Mouse (Mus musculus) liver, embryonic 14.5 days (tissue): Measurements from ENCODE around the gene Sdhaf2. TPM values are rescaled to one million over a fixed set of nuclear protein-coding genes. Genes with fewer than 3 reads are reported as not detected.
A peak's percentile ranks its signal among the peaks of the same experiment; 100 is the strongest.

Experiments
- ATAC-seq: fragments of 200-750 bp; cut with Nextera tagmentation; 2 replicates; pipeline ENCODE4 v1.8.0; 2017; ENCODE audit warnings: moderate number of reproducible peaks, mild to moderate bottlenecking, moderate library complexity; ENCODE audit not compliant: insufficient read depth
- DNase-seq, 3 experiments: peaks; one replicate each; pipeline ENCODE4 v3.0.0-alpha.2; 2012 to 2013; ENCODE audit warnings: low read depth in 3 of 3, low spot score in 3 of 3
- H3K27ac ChIP-seq: fragments of 300-500 bp; sonication (generic); 2 replicates; pipeline ENCODE4 v1.5.1; 2014; ENCODE audit warnings: moderate library complexity, mild to moderate bottlenecking, control low read depth, inconsistent platforms
- H3K27me3 ChIP-seq: fragments of 300-500 bp; sonication (generic); 2 replicates; pipeline ENCODE4 v1.6.1; 2014; ENCODE audit warnings: mild to moderate bottlenecking, low read length, moderate library complexity; ENCODE audit not compliant: control insufficient read depth, insufficient read depth
- H3K36me3 ChIP-seq: fragments of 300-500 bp; sonication (generic); replicated peaks from 2 replicates; pipeline ENCODE4 v1.6.1; 2014; ENCODE audit warnings: low read depth; ENCODE audit not compliant: control insufficient read depth, insufficient read depth
- H3K4me1 ChIP-seq, 2 experiments: fragments of 200-500 bp in 1 of 2; fragments of 300-500 bp in 1 of 2; sonication (generic) in 1 of 2; replicated peaks; 2 replicates each; pipeline ENCODE4 v1.6.1; 2012 to 2014; ENCODE audit warnings: antibody characterized with exemption in 1 of 2, inconsistent platforms in 1 of 2, low read length in 1 of 2; ENCODE audit not compliant: control insufficient read depth in 2 of 2, insufficient read depth in 2 of 2
- H3K4me2 ChIP-seq: fragments of 300-500 bp; sonication (generic); 2 replicates; pipeline ENCODE4 v1.6.1; 2014; ENCODE audit warnings: low read depth, mild to moderate bottlenecking, control low read depth, moderate library complexity
- H3K4me3 ChIP-seq, 2 experiments: fragments of 200-500 bp in 1 of 2; fragments of 300-500 bp in 1 of 2; sonication (generic) in 1 of 2; 2 replicates each; pipeline ENCODE4 v1.5.1; 2012 to 2014; ENCODE audit warnings: low read depth in 2 of 2, low read length in 2 of 2, mild to moderate bottlenecking in 2 of 2, control low read depth in 1 of 2, inconsistent platforms in 1 of 2, moderate library complexity in 1 of 2; ENCODE audit not compliant: insufficient read depth in 1 of 2
- H3K9ac ChIP-seq: fragments of 300-500 bp; sonication (generic); replicated peaks from 2 replicates; pipeline ENCODE4 v1.6.1; 2014; ENCODE audit warnings: mild to moderate bottlenecking, control low read depth, moderate library complexity
- H3K9me3 ChIP-seq: fragments of 300-500 bp; sonication (generic); 2 replicates; pipeline ENCODE4 v1.6.1; 2016; ENCODE audit warnings: low read length, mixed read lengths; ENCODE audit not compliant: control insufficient read depth
- CTCF ChIP-seq: IDR thresholded peaks from 2 replicates; pipeline ENCODE4 v1.5.1; 2016; ENCODE audit warnings: antibody characterized with exemption, low read depth, control low read depth
- EP300 ChIP-seq: IDR thresholded peaks from 2 replicates; pipeline ENCODE4 v1.6.1; 2016; ENCODE audit warnings: antibody characterized with exemption, low read depth
- WGBS: fragments of 180-500 bp; shearing (Covaris S2); extraction: QIAGEN DNeasy Blood & Tissue Kit; methylation state at CpG from one replicate; pipeline ENCODE4 v1.1.7; 2014; ENCODE audit not compliant: insufficient replicate concordance; 5-methylcytosine and 5-hydroxymethylcytosine counted together
- polyA plus RNA-seq, 2 experiments: library from polyadenylated mRNA; depleted of rRNA in 1 of 2; stranded (reverse) in 1 of 2; unstranded in 1 of 2; fragments of >200 nt; fragmentation: Nextera tagmentation in 1 of 2; extraction: Ambion mirVana in 1 of 2; gene quantifications; 2 replicates each; pipeline versions ENCODE4 v1.2.1 to v1.2.3; 2012 to 2014

Gene Sdhaf2
- polyA plus RNA-seq, 2 experiments = 20.5 to 26.9 TPM

DNA sequence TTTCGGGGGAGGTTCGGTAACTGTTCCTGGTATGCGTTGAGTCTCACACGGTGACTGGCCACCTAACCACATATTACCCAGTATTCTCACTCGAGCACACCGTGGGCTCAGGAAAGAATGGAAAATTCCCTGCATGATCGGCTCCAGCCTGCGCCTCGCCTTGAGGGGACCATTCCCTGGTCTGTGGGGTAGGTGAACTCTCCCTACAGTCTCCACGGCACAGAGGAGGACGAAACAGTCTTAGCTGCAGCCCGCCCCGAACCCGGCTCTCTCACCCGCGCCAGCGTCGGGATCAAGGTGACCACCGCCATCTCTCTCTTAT lies 1.2 kb downstream of the Sdhaf2 start:
- no peak for ATAC-seq
- H3K9me3 ChIP-seq = no peaks in the 10 kb centered on the region
- H3K4me3 ChIP-seq = peak overlapping the region; percentile 96 to 98
- H3K4me1 ChIP-seq = peaks cover 28 to 29% of the 10 kb centered on the region in 2 experiments
- under 1% methylated on average over 19 of the region's 19 CpGs for WGBS
- H3K36me3 ChIP-seq = peaks cover 12% of the 10 kb centered on the region
- H3K27me3 ChIP-seq = no peaks in the 10 kb centered on the region
- H3K27ac ChIP-seq = peak overlapping the region; percentile 93
- TF ChIP-seq CTCF (no peak), EP300 (no peak)
- DNase-seq = peak in 1 of 3 experiments; percentile 26
- peak overlapping the region; percentile 87 for H3K4me2 ChIP-seq
- H3K9ac ChIP-seq = peak overlapping the region; percentile 99

GRCm38 (mm10) chr19:10523483-10524080 lies 2.4 kb downstream of the Sdhaf2 start:
- Histone ChIP-seq H3K27me3 (no peaks in the 10 kb centered on the region), H3K4me1 (peaks cover 28 to 29% of the 10 kb centered on the region in 2 experiments), H3K9me3 (no peaks in the 10 kb centered on the region), H3K36me3 (peaks cover 7% of the 10 kb centered on the region), H3K4me3 (peak overlapping the region; percentile 59 to 96), H3K27ac (peak overlapping the region; percentile 39), H3K9ac (peak overlapping the region; percentile 43), H3K4me2 (peak overlapping the region; percentile 87)
- DNase-seq = peak in 2 of 3 experiments; percentile 20 to 37
- no peak for ATAC-seq
- TF ChIP-seq CTCF (no peak), EP300 (0 out of 2 replicates have a peak, but pooled peaks have one; percentile 34)
- WGBS = 19% methylated on average over 5 of the region's 5 CpGs

- no peak overlapping the region for H3K4me3 ChIP-seq
- ATAC-seq (no peak), DNase-seq (no peak)
- no peak overlapping the region for H3K27ac ChIP-seq
- no peak overlapping the region for H3K9ac ChIP-seq
- no peaks in the 10 kb centered on the region for H3K27me3 ChIP-seq
- no peaks in the 10 kb centered on the region for H3K9me3 ChIP-seq
- H3K36me3 ChIP-seq = peaks cover 16% of the 10 kb centered on the region
- TF ChIP-seq CTCF (no peak), EP300 (no peak)
- no peak overlapping the region for H3K4me2 ChIP-seq
- 32% methylated on average over 1 of the region's 1 CpGs for WGBS
- peaks cover 24 to 29% of the 10 kb centered on the region in 2 experiments for H3K4me1 ChIP-seq
These were observed 4.0 kb downstream of the Sdhaf2 start for GRCm38 (mm10) chr19:10521926-10522325.

GRCm38 (mm10) chr19:10520355-10520754 lies 5.6 kb downstream of the Sdhaf2 start:
- Histone ChIP-seq H3K4me3 (no peak overlapping the region), H3K4me1 (peaks cover 18 to 21% of the 10 kb centered on the region in 2 experiments), H3K9me3 (no peaks in the 10 kb centered on the region), H3K4me2 (no peak overlapping the region), H3K36me3 (peaks cover 28% of the 10 kb centered on the region), H3K9ac (no peak overlapping the region), H3K27me3 (no peaks in the 10 kb centered on the region), H3K27ac (no peak overlapping the region)
- 53% methylated on average over 1 of the region's 1 CpGs for WGBS
- TF ChIP-seq CTCF (peak; percentile 60), EP300 (no peak)
- peak in 1 of 3 experiments; percentile 17 for DNase-seq
- no peak for ATAC-seq

DNA sequence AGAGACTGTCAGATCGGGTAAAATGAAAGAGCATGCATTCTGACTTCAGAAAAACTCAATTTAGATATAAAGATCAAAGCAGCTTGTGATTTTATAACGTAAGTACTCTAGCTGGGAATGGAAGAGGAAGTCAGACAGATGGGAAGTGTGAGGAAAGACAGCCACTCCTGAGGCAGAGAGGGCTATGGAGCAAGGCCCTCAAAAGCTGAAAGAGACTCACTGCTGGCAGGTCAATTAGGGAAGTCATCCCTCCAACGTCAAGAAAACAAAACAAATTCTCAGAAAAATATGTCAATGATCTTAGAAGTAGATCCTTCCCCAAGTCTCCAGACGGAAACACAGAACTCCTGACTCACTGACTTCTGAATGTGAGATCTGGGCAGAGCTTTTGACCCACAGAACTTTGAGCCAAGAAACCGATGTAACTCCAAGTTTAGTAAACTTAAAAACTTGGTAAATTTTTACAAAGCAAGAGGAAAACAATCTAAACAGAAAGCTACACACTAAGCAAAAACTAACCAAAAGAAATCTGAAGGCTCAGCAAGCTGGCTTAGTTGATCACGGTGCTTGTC lies 15.1 kb downstream of the Sdhaf2 start:
- ATAC-seq = no peak
- TF ChIP-seq CTCF = no peak
- TF ChIP-seq EP300 = no peak
- Histone ChIP-seq H3K4me3 (no peak overlapping the region), H3K4me2 (no peak overlapping the region), H3K9ac (no peak overlapping the region), H3K36me3 (peaks cover 36% of the 10 kb centered on the region), H3K4me1 (no peaks in the 10 kb centered on the region), H3K9me3 (no peaks in the 10 kb centered on the region), H3K27me3 (no peaks in the 10 kb centered on the region), H3K27ac (no peak overlapping the region)
- DNase-seq = no peak
- WGBS = 69% methylated on average over 6 of the region's 6 CpGs
